ENCODE assay signal across 8 mouse cellular contexts in the genomic region with DNA sequence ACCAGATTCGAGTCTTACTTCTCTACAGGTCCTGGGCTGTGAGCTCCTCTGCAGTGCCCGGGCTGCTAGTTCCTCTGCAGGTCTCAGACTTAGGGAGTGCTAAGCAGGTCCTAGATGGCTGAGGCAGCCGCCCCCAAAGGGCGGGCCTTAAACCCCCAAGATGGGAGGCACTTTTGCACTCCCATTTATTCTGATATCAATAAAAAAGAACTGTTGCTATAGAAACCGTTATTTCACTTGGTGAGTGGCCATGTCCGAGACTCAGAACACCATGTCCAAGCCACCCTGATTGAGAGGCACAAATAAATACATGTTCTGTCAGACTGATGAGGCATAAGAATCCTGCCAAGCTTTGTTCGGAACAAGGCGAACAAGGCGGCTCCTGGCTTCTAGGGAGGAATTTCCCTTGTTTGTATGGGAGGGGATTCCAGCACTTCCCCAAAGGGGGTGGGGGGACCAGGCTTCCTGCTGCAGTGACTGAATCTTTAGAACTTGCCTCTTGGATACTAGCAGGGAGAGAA. TPM values are rescaled to one million over a fixed set of nuclear protein-coding genes. Genes with fewer than 3 reads are reported as not detected.
DNase-seq lines count a peak whose midpoint lies in the region; ATAC-seq lines count a peak whose summit lies in the region.

No protein-coding gene starts in this region.

- ATAC-seq in granulocyte monocyte progenitor cell, adult 5-6 weeks (replicated peaks; ENCODE audit: poor library complexity, severe bottlenecking), result no peak

- peak; percentile 41 for DNase-seq in cerebellum, adult 9-10 months
- no peak for DNase-seq in cerebellum, postnatal 14 days
- DNase-seq in right cerebral cortex, adult 18-20 months, result peak; percentile 68
- DNase-seq in right cerebral cortex, postnatal 4 days, result no peak
- peak; percentile 38 to 63 for DNase-seq in left cerebral cortex, postnatal 10 days (ENCODE audit: extremely low spot score in 1 of 2, low spot score in 2 of 2)
- peak; percentile 17 for DNase-seq in right cerebral cortex, postnatal 25 days
- DNase-seq in urinary bladder, postnatal 4 days (ENCODE audit: low spot score in 2 of 2), result no peak

- intact Hi-C loops in left cerebral cortex, postnatal 10 days (cut with DNase I), result no loop called here

RNA-seq across cellular contexts. Expression of gene Fam107a, which starts 8.1 kb away (rescaled TPM):
- 10 to 100 TPM; 27.7 to 82.3 TPM for total RNA-seq in left cerebral cortex, postnatal 10 days (2021)
- not detected in 2 replicates for total RNA-seq in granulocyte monocyte progenitor cell, adult 5-6 weeks (2014; fragmentation: Nextera tagmentation)
- not detected in 2 replicates for total RNA-seq in granulocyte monocyte progenitor cell, adult 5-6 weeks (2017)

RNA-seq across cellular contexts. Expression of gene Acox2, which starts 50.5 kb away (rescaled TPM):
- under 1 TPM in 1 of 2 experiments, not detected in 1; 0.61 TPM for total RNA-seq in left cerebral cortex, postnatal 10 days (2021)
- not detected in 2 replicates for total RNA-seq in granulocyte monocyte progenitor cell, adult 5-6 weeks (2014; fragmentation: Nextera tagmentation)
- not detected in 2 replicates for total RNA-seq in granulocyte monocyte progenitor cell, adult 5-6 weeks (2017)

Comparison
In these comparisons a context has a peak if more than half of its experiments do, and no peak if none do; other contexts are left out.
1. DNase-seq: peak in cerebellum, adult 9-10 months (single experiment), right cerebral cortex, adult 18-20 months (single experiment), left cerebral cortex, postnatal 10 days (2 of 2) and right cerebral cortex, postnatal 25 days (single experiment); none in cerebellum, postnatal 14 days (0 of 2), right cerebral cortex, postnatal 4 days (single experiment) and urinary bladder, postnatal 4 days (0 of 2).
2. RNA of gene Fam107a, which starts 8.1 kb away (total RNA-seq): 27.7 to 82.3 TPM in left cerebral cortex, postnatal 10 days; not detected in granulocyte monocyte progenitor cell, adult 5-6 weeks; every median in the first group is over 10 times any median in the second.